Comparison of ENCODE assay signal across 8 mouse cellular contexts in genomic region chr3:20034719-20035404, GRCm38 (mm10). TPM values are rescaled to one million over a fixed set of nuclear protein-coding genes. Genes with fewer than 3 reads are reported as not detected.
A peak's percentile ranks its signal among the peaks of the same experiment; 100 is the strongest.
DNase-seq lines count a peak whose midpoint lies in the region; ATAC-seq and TF ChIP-seq lines count a peak whose summit lies in the region.

Hps3 (minus strand) TSS chr3:20035315.

- under 1% methylated on average over 47 of the region's 47 CpGs for WGBS in heart, embryonic 14.5 days
- WGBS in liver, embryonic 14.5 days (ENCODE audit: insufficient replicate concordance): under 1% methylated on average over 47 of the region's 47 CpGs
- under 1% methylated on average over 47 of the region's 47 CpGs for WGBS in neural tube, embryonic 11.5 days
- WGBS in stomach, postnatal 0 days: under 1% methylated on average over 47 of the region's 47 CpGs

- H3K27ac ChIP-seq in brown adipose tissue, adult 24 weeks (replicated peaks; ENCODE audit: low read depth, low read length): peak within 1 kb of the TSS; percentile 48
- peak within 1 kb of the TSS; percentile 59 to 64 for H3K27ac ChIP-seq in heart, embryonic 14.5 days (replicated peaks in 1 of 2; ENCODE audit: control insufficient read depth in 1 of 2, insufficient read depth in 1 of 2, low read depth in 2 of 2, low read length in 2 of 2)
- peak within 1 kb of the TSS; percentile 52 for H3K27ac ChIP-seq in liver, embryonic 14.5 days
- H3K27ac ChIP-seq in neural tube, embryonic 11.5 days (ENCODE audit: low read depth, low read length): no peak within 1 kb of the TSS
- peak within 1 kb of the TSS; percentile 80; the same call in 1 of the 2 replicates for H3K27ac ChIP-seq in stomach, postnatal 0 days (replicated peaks)

- peak; percentile 28 for TF ChIP-seq CTCF in liver, embryonic 14.5 days (IDR thresholded peaks at IDR 0.05; ENCODE audit: low read depth)
- TF ChIP-seq CTCF in stomach, postnatal 0 days (IDR thresholded peaks at IDR 0.05; ENCODE audit: low read depth): peak; percentile 24; the same call in 1 of the 2 replicates

- no peak for TF ChIP-seq EP300 in liver, embryonic 14.5 days (IDR thresholded peaks at IDR 0.05; ENCODE audit: low read depth)
- TF ChIP-seq EP300 in stomach, postnatal 0 days (optimal IDR thresholded peaks at IDR 0.05): no peak

- peaks cover 8% of the 10 kb centered on the region; the same call in 1 of the 2 replicates for H3K36me3 ChIP-seq in heart, embryonic 14.5 days (ENCODE audit: control insufficient read depth, insufficient read depth, low read length)
- no peaks in the 10 kb centered on the region for H3K36me3 ChIP-seq in liver, embryonic 14.5 days (replicated peaks; ENCODE audit: control insufficient read depth, insufficient read depth, low read depth)
- H3K36me3 ChIP-seq in neural tube, embryonic 11.5 days (ENCODE audit: control insufficient read depth, insufficient read depth, low read length): no peaks in the 10 kb centered on the region
- no peaks in the 10 kb centered on the region for H3K36me3 ChIP-seq in stomach, postnatal 0 days (ENCODE audit: control insufficient read depth, insufficient read depth, low read length)

- DNase-seq in CD4-positive, CD25-positive, alpha-beta regulatory T cell, adult 2 months (ENCODE audit: low read depth, low spot score): peak; percentile 91
- peak; percentile 70 for DNase-seq in fibroblast of lung, adult 2 months (ENCODE audit: low read depth)
- peak; percentile 91 to 95 for DNase-seq in kidney, postnatal 25 days
- DNase-seq in liver, embryonic 14.5 days (ENCODE audit: low read depth in 3 of 3, low spot score in 3 of 3): peak; percentile 69 to 77 (median 72)
- DNase-seq in neural tube, embryonic 11.5 days (ENCODE audit: low spot score): peak; percentile 89
- DNase-seq in stomach, postnatal 0 days (ENCODE audit: low spot score): peak; percentile 88

- peak within 1 kb of the TSS; percentile 91 for H3K4me2 ChIP-seq in heart, embryonic 14.5 days (ENCODE audit: low read length)
- H3K4me2 ChIP-seq in liver, embryonic 14.5 days (ENCODE audit: low read depth): peak within 1 kb of the TSS; percentile 95
- H3K4me2 ChIP-seq in neural tube, embryonic 11.5 days (ENCODE audit: low read depth): peak within 1 kb of the TSS; percentile 70
- H3K4me2 ChIP-seq in stomach, postnatal 0 days (replicated peaks; ENCODE audit: low read depth): peak within 1 kb of the TSS; percentile 67

- H3K4me1 ChIP-seq in brown adipose tissue, adult 24 weeks (ENCODE audit: control insufficient read depth, insufficient read depth, insufficient read length, low read length): peaks cover 10% of the 10 kb centered on the region
- H3K4me1 ChIP-seq in heart, embryonic 14.5 days (ENCODE audit: control insufficient read depth in 2 of 2, insufficient read depth in 2 of 2, low read length in 2 of 2): peaks cover 6 to 16% of the 10 kb centered on the region in 2 experiments; a peak in 3 of 4 replicates
- peaks cover 10 to 12% of the 10 kb centered on the region in 2 experiments for H3K4me1 ChIP-seq in liver, embryonic 14.5 days (replicated peaks; ENCODE audit: control insufficient read depth in 2 of 2, insufficient read depth in 2 of 2, low read length in 1 of 2)
- no peaks in the 10 kb centered on the region for H3K4me1 ChIP-seq in neural tube, embryonic 11.5 days (ENCODE audit: control insufficient read depth, insufficient read depth, low read length)
- no peaks in the 10 kb centered on the region for H3K4me1 ChIP-seq in stomach, postnatal 0 days (replicated peaks; ENCODE audit: control insufficient read depth, insufficient read depth)

- H3K9me3 ChIP-seq in heart, embryonic 14.5 days (ENCODE audit: control insufficient read depth, low read length): no peaks in the 10 kb centered on the region
- H3K9me3 ChIP-seq in liver, embryonic 14.5 days (ENCODE audit: control insufficient read depth, low read length): no peaks in the 10 kb centered on the region
- H3K9me3 ChIP-seq in neural tube, embryonic 11.5 days (ENCODE audit: control insufficient read depth, low read length): no peaks in the 10 kb centered on the region
- no peaks in the 10 kb centered on the region for H3K9me3 ChIP-seq in stomach, postnatal 0 days (ENCODE audit: control insufficient read depth, low read length)

- peak within 1 kb of the TSS; percentile 77 for H3K4me3 ChIP-seq in brown adipose tissue, adult 24 weeks (ENCODE audit: insufficient read depth, low read depth, low read length)
- H3K4me3 ChIP-seq in heart, embryonic 14.5 days (ENCODE audit: control insufficient read depth in 1 of 2, insufficient read depth in 1 of 2, low read depth in 1 of 2, low read length in 2 of 2): peak within 1 kb of the TSS; percentile 90 to 93
- peak within 1 kb of the TSS; percentile 83 to 88 for H3K4me3 ChIP-seq in liver, embryonic 14.5 days (ENCODE audit: insufficient read depth in 1 of 2, low read depth in 2 of 2, low read length in 2 of 2)
- H3K4me3 ChIP-seq in neural tube, embryonic 11.5 days (ENCODE audit: low read depth, low read length): peak within 1 kb of the TSS; percentile 64
- H3K4me3 ChIP-seq in stomach, postnatal 0 days (ENCODE audit: low read depth, low read length): peak within 1 kb of the TSS; percentile 76

- peak within 1 kb of the TSS; percentile 77 for H3K9ac ChIP-seq in heart, embryonic 14.5 days (ENCODE audit: low read length)
- H3K9ac ChIP-seq in liver, embryonic 14.5 days (replicated peaks): peak within 1 kb of the TSS; percentile 68
- peak within 1 kb of the TSS; percentile 57 for H3K9ac ChIP-seq in neural tube, embryonic 11.5 days (ENCODE audit: low read length)
- H3K9ac ChIP-seq in stomach, postnatal 0 days (ENCODE audit: low read length): peak within 1 kb of the TSS; percentile 67

- ATAC-seq in heart, embryonic 14.5 days (ENCODE audit: insufficient number of reproducible peaks, insufficient read depth, low FRiP score, low read depth): peak; percentile 98
- peak; percentile 100 for ATAC-seq in liver, embryonic 14.5 days (ENCODE audit: insufficient read depth)
- ATAC-seq in neural tube, embryonic 11.5 days (ENCODE audit: insufficient read depth, low FRiP score, low TSS enrichment): peak; percentile 99
- peak; percentile 99 for ATAC-seq in stomach, postnatal 0 days (ENCODE audit: low FRiP score, low TSS enrichment)

- H3K27me3 ChIP-seq in heart, embryonic 14.5 days (ENCODE audit: control insufficient read depth, insufficient read depth, low read length): no peaks in the 10 kb centered on the region
- no peaks in the 10 kb centered on the region for H3K27me3 ChIP-seq in liver, embryonic 14.5 days (ENCODE audit: control insufficient read depth, insufficient read depth, low read length)
- H3K27me3 ChIP-seq in neural tube, embryonic 11.5 days (ENCODE audit: control insufficient read depth, insufficient read depth, low read length): no peaks in the 10 kb centered on the region
- no peaks in the 10 kb centered on the region for H3K27me3 ChIP-seq in stomach, postnatal 0 days (ENCODE audit: control insufficient read depth, insufficient read depth, low read length)

RNA-seq across cellular contexts. Expression of gene Hps3, which starts in this region (rescaled TPM):
- polyA plus RNA-seq in brown adipose tissue, adult 24 weeks (2012; ENCODE audit: insufficient read depth, insufficient read length, missing spikeins): 7.9 and 8.4 TPM in 2 replicates
- 12.0 TPM in 2 replicates for polyA plus RNA-seq in heart, embryonic 14.5 days (2014; fragmentation: Nextera tagmentation; extraction: Ambion mirVana)
- polyA plus RNA-seq in liver, embryonic 14.5 days (2012; rRNA removed): 4.7 and 5.6 TPM in 2 replicates
- 4.9 and 5.3 TPM in 2 replicates for polyA plus RNA-seq in liver, embryonic 14.5 days (2014; fragmentation: Nextera tagmentation; extraction: Ambion mirVana)
- 13.0 and 13.5 TPM in 2 replicates for polyA plus RNA-seq in neural tube, embryonic 11.5 days (2014; fragmentation: Nextera tagmentation; extraction: Ambion mirVana)
- polyA plus RNA-seq in stomach, postnatal 0 days (2015; fragmentation: Nextera tagmentation; extraction: Ambion mirVana): 5.1 and 5.8 TPM in 2 replicates
